Mouse (Mus musculus): Measurements from ENCODE around the gene Cfap20. TPM values are rescaled to one million over a fixed set of nuclear protein-coding genes. Genes with fewer than 3 reads are reported as not detected.
"Not testable (repeated sequence)": the region's sequence is repeated elsewhere in the genome, so short reads cannot be mapped to it uniquely, and the experiment has no call there.

Cfap20 gene
- polyA plus RNA-seq, 1 experiment = 45.7 TPM

DNA sequence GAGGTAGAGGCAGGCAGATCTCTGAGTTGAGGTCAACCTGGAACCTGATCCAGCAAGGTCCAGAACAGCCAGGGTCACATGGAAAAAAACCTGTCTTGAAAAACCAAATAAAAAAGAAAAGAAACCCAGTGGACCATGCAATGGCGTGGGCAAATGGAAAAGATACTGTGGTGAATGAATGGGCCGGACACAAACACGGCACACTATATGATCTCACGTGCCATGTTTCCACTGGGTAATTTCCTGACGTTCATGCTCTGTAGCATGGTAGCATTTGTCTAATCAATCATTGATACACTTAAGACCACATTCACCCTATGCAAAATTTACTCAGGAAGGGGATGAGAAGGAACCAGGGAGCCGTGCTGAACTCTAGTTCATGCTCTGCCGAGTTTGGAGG lies 43.6 kb downstream of the Cfap20 start:
- TF ChIP-seq POLR2A (IDR thresholded peaks at IDR 0.05; ENCODE audit: borderline replicate concordance, low read depth, low read length) (no peak), CTCF (IDR thresholded peaks at IDR 0.05; ENCODE audit: low read depth, low read length) (no peak)
- Histone ChIP-seq H3K4me3 (ENCODE audit: insufficient read depth, low read length) (no peak overlapping the region), H3K4me1 (ENCODE audit: control insufficient read depth, insufficient read depth, low read length) (no peaks in the 10 kb centered on the region; the same call in 1 of the 2 replicates), H3K27ac (ENCODE audit: insufficient read depth, low read depth, low read length) (no peak overlapping the region)

DNA sequence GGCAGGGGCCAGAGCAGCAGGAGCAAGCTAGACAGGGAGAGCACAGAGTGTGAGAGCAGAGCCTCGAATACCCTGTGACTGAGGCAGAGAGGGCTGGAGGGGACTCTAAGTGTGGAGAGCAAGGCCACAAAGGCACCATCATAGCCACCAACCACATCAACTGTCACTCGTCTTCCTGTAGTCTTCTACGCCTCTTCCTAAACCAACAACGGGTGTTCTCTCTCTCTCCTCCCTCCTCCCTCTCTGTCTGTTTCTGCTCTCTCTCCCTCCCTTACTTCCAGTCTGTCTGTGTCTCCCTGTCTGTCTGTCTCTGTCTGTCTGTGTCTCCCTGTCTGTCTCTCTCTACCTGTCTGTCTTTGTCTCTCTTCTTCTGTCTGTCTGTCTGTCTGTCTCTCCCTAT lies 44.4 kb downstream of the Cfap20 start:
- H3K27ac ChIP-seq (ENCODE audit: insufficient read depth, low read depth, low read length) = no peak overlapping the region
- H3K4me1 ChIP-seq (ENCODE audit: control insufficient read depth, insufficient read depth, low read length) = no peaks in the 10 kb centered on the region; the same call in 1 of the 2 replicates
- H3K4me3 ChIP-seq (ENCODE audit: insufficient read depth, low read length) = no peak overlapping the region
- no peak for TF ChIP-seq POLR2A (IDR thresholded peaks at IDR 0.05; ENCODE audit: borderline replicate concordance, low read depth, low read length)
- TF ChIP-seq CTCF (IDR thresholded peaks at IDR 0.05; ENCODE audit: low read depth, low read length) = no peak

DNA sequence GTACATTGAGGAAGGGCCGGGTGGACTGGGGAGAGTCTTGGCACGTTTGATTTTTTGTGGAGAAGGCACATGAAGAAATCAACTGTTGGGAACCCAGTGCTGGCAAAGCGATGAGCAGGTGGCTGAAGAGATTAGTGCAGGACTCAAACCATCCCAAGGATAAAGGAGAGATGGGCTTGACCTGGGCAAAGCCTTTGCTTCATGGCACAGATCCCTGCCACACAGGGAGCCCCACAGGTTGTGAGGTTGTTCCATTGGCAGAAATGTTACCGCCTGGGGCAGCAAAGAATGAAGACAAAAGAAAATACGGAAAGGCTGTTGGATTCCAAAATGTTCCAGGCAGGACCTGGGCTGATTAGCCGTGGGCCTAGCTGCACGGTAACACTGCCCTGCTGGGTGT lies 46.7 kb downstream of the Cfap20 start:
- H3K4me1 ChIP-seq (ENCODE audit: control insufficient read depth, insufficient read depth, low read length) = no peaks in the 10 kb centered on the region; the same call in 1 of the 2 replicates
- no peak for TF ChIP-seq POLR2A (IDR thresholded peaks at IDR 0.05; ENCODE audit: borderline replicate concordance, low read depth, low read length)
- TF ChIP-seq CTCF (IDR thresholded peaks at IDR 0.05; ENCODE audit: low read depth, low read length) = no peak
- no peak overlapping the region for H3K4me3 ChIP-seq (ENCODE audit: insufficient read depth, low read length)
- no peak overlapping the region for H3K27ac ChIP-seq (ENCODE audit: insufficient read depth, low read depth, low read length)

DNA sequence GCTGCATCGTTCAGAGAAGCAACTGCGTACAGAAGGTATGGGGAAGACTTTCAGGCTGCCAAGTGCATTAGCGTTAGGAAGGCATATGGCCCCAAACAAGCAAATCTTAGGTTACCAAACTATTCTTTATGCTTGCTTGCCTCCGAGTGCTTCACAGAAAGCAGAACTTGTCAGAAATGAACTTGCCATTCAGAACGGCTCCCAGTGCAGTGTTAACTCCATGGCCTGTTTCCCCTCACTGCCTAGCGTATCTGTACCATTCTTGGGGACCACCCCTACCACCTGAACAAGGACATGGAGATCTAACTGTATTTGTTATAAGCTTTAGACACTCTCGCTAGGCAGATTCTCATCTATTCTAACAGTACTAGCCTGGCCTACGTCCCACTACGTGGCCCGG lies 47.4 kb downstream of the Cfap20 start:
- no peak for TF ChIP-seq CTCF (IDR thresholded peaks at IDR 0.05; ENCODE audit: low read depth, low read length)
- TF ChIP-seq POLR2A (IDR thresholded peaks at IDR 0.05; ENCODE audit: borderline replicate concordance, low read depth, low read length) = no peak
- Histone ChIP-seq H3K4me1 (ENCODE audit: control insufficient read depth, insufficient read depth, low read length) (no peaks in the 10 kb centered on the region), H3K27ac (ENCODE audit: insufficient read depth, low read depth, low read length) (no peak overlapping the region), H3K4me3 (ENCODE audit: insufficient read depth, low read length) (no peak overlapping the region)

DNA sequence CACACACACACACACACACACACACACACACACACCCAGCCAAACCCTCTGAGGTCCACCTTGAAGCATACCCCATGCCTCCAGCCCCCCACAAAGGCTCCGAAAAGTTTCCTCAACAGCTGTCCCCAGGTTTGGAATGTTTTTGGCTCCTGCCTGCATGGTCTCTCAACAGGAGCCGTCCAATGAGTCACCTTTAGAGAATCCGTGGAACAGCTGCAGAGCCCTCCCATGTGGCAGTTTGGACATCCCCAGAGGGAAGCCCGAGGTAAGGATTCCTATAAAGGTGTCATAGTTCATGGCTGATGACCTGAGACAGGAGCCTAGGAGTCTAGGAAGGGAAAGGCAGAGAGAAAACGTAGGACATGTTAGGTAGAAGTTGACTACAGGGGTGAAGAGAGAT lies 48.6 kb downstream of the Cfap20 start:
- no peak overlapping the region for H3K4me3 ChIP-seq (ENCODE audit: insufficient read depth, low read length)
- no peak overlapping the region for H3K27ac ChIP-seq (ENCODE audit: insufficient read depth, low read depth, low read length)
- peaks cover 7% of the 10 kb centered on the region for H3K4me1 ChIP-seq (ENCODE audit: control insufficient read depth, insufficient read depth, low read length)
- TF ChIP-seq CTCF (IDR thresholded peaks at IDR 0.05; ENCODE audit: low read depth, low read length) (no peak), POLR2A (IDR thresholded peaks at IDR 0.05; ENCODE audit: borderline replicate concordance, low read depth, low read length) (no peak)

DNA sequence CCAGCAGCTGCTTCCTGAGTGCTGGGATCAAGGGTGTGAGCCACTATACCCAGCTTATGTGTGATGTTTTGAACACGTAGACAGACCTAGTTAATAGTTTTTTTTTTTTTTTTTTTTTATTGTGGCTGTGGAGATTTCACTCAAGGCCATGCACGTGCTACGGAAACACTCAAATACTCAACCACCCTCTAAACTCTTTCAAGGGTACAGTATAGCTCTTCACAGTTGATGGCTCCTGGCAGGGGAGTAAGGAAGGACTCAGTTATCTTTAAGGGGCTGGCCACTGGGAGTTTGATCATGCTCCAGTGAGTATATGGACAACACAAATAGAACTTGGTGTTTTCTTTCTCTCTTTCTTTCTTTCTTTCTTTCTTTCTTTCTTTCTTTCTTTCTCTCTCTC lies 50.2 kb downstream of the Cfap20 start:
- Histone ChIP-seq H3K4me1 (ENCODE audit: control insufficient read depth, insufficient read depth, low read length) (peaks cover 14% of the 10 kb centered on the region), H3K4me3 (ENCODE audit: insufficient read depth, low read length) (no peak overlapping the region), H3K27ac (ENCODE audit: insufficient read depth, low read depth, low read length) (no peak overlapping the region)
- TF ChIP-seq CTCF (IDR thresholded peaks at IDR 0.05; ENCODE audit: low read depth, low read length) = no peak
- no peak for TF ChIP-seq POLR2A (IDR thresholded peaks at IDR 0.05; ENCODE audit: borderline replicate concordance, low read depth, low read length)

DNA sequence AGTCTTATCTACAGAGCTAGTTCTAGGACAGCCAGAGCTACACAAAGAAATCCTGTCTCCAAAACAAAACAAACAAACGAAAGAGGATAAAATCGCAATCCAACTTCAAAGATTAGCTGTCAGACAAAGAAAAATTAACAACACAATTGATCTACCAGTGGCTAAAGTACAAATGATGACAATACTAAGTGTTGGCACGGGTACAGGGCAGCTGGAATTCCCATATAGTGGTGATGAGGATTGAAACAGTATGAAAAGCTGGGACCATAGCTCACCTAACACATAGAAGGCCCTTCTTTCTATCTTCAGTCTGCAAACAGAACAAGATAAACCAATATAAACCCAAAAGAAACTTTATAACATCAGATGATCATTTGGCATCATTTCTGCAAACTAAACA lies 53.1 kb downstream of the Cfap20 start:
- TF ChIP-seq POLR2A (IDR thresholded peaks at IDR 0.05; ENCODE audit: borderline replicate concordance, low read depth, low read length) (no peak), CTCF (IDR thresholded peaks at IDR 0.05; ENCODE audit: low read depth, low read length) (no peak)
- Histone ChIP-seq H3K4me1 (ENCODE audit: control insufficient read depth, insufficient read depth, low read length) (peaks cover 14% of the 10 kb centered on the region), H3K4me3 (ENCODE audit: insufficient read depth, low read length) (no peak overlapping the region), H3K27ac (ENCODE audit: insufficient read depth, low read depth, low read length) (no peak overlapping the region)

DNA sequence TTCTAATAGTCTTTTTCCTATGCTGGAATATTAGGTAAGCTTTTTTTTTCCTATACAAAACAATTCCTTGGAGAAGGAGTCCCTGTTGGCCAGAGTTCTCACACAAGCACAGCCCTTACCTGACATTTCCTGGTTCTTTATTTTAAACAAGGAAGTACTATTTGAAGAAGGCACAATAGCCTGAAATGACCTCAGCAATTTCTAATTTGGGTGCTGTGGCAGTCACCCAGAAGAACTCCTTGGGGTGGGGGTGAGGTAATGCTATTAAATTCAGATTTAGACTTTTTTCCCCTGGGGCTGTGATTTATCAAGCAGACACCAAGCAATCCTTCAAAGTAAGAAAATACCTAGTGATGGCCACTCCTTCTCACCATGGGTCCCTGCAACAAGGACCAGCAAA lies 53.7 kb downstream of the Cfap20 start:
- H3K27ac ChIP-seq (ENCODE audit: insufficient read depth, low read depth, low read length) = no peak overlapping the region
- H3K4me3 ChIP-seq (ENCODE audit: insufficient read depth, low read length) = no peak overlapping the region
- TF ChIP-seq POLR2A (IDR thresholded peaks at IDR 0.05; ENCODE audit: borderline replicate concordance, low read depth, low read length) (no peak), CTCF (IDR thresholded peaks at IDR 0.05; ENCODE audit: low read depth, low read length) (no peak)
- peaks cover 14% of the 10 kb centered on the region for H3K4me1 ChIP-seq (ENCODE audit: control insufficient read depth, insufficient read depth, low read length)

DNA sequence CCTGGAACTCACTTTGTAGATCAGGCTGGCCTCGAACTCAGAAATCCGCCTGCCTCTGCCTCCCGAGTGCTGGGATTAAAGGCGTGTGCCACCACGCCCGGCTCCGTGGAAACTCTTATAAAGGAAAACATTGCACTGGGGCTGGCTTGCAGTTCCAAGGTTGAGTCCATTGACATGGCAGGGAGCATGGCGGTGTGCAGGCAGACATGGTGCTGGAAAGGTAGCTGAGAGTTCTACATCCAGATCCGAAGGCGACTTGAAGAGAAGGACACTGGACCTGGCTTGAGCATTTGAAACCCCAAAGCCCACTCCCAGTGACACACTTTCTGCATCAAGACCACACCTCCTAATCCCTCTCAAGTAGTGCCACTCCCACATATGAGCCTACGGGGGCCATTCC lies 55.7 kb downstream of the Cfap20 start:
- H3K27ac ChIP-seq (ENCODE audit: insufficient read depth, low read depth, low read length); H3K4me3 ChIP-seq (ENCODE audit: insufficient read depth, low read length): not testable (repeated sequence)
- peaks cover 14% of the 10 kb centered on the region for H3K4me1 ChIP-seq (ENCODE audit: control insufficient read depth, insufficient read depth, low read length)

DNA sequence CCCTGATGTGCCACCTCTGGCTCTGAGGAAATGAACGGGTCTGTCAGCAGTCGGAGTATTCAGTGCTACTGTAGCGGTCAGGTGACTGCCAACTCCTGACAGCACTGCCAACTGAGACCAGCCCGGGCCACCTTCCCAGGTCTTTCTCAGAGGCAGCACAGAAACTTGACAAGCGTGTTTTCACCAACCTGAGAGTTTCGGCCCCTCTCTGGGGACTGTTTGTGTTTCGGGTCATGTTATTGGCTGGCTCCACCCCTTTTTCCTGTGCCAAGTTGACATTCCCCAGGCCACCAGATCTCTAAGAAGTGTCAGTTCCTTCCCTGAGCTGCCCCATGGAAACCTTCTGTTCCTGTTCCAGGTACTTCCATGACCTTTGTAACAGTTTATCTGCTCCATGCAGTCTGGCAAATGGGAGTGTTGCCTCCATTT lies 56.8 kb downstream of the Cfap20 start:
- Histone ChIP-seq H3K4me3 (ENCODE audit: insufficient read depth, low read length) (no peak overlapping the region), H3K27ac (ENCODE audit: insufficient read depth, low read depth, low read length) (no peak overlapping the region), H3K4me1 (ENCODE audit: control insufficient read depth, insufficient read depth, low read length) (peaks cover 14% of the 10 kb centered on the region)
- TF ChIP-seq CTCF (IDR thresholded peaks at IDR 0.05; ENCODE audit: low read depth, low read length) (no peak), POLR2A (IDR thresholded peaks at IDR 0.05; ENCODE audit: borderline replicate concordance, low read depth, low read length) (no peak)

DNA sequence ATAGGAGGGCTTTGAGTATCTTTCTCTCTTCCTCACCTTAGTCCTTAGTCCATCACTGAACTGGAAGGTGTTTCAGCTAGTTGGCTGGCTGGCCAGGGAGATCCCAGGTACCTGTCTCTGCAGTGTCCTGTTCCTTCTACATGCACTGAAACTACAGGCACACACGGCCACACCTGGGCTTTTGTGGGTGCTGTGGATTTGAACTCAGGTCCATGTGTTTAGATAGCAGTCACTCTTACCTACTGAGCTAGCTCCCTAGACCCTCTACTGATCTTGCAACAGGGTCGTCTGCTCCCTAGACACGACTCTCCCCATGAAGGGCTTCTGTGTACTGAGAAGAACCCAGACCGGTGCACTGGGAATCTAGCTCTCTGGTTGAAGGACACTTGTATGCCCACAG lies 57.6 kb downstream of the Cfap20 start:
- TF ChIP-seq CTCF (IDR thresholded peaks at IDR 0.05; ENCODE audit: low read depth, low read length) (no peak), POLR2A (IDR thresholded peaks at IDR 0.05; ENCODE audit: borderline replicate concordance, low read depth, low read length) (no peak)

More for the DNA sequence above, 57.6 kb downstream of the Cfap20 start:
- peaks cover 14% of the 10 kb centered on the region for H3K4me1 ChIP-seq (ENCODE audit: control insufficient read depth, insufficient read depth, low read length)
- H3K27ac ChIP-seq (ENCODE audit: insufficient read depth, low read depth, low read length) = no peak overlapping the region
- no peak overlapping the region for H3K4me3 ChIP-seq (ENCODE audit: insufficient read depth, low read length)
